Mouse (Mus musculus): Measurements from ENCODE around the gene Ncan. TPM values are rescaled to one million over a fixed set of nuclear protein-coding genes. Genes with fewer than 3 reads are reported as not detected.

Gene Ncan
- polyA plus RNA-seq, 1 experiment from 2014 or later = 0.34 TPM

DNA sequence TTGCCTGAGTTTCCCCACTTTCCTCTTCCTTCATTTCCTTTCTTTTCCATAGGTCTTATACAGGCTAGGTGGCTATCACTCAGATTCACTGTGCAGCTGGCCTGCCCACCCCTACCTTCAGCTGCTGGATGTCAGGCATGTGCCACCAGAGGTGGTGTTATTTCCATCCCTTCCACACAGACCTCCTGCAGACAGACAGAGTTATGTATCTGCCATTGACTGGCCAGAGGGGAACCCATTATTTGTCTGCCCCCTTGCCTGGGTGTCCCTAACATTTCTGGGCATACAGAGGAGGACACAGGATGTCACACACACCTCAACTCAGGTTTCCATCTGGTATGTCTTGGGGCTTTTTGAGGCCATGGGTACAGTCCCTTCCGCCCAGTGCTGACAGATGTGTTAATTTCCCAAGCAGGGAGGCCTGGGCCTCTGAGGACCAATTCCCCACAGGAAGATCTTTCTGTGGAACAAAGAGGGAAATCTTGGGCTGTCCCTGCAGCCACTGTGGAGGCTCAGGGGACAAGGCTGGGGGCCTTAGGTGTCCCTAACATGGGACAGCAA lies 36.6 kb upstream of the Ncan start:
- Histone ChIP-seq H3K9ac (ENCODE audit: low read length) (no peak overlapping the region), H3K27ac (replicated peaks in 1 of 2; ENCODE audit: control insufficient read depth in 1 of 2, insufficient read depth in 1 of 2, low read depth in 2 of 2, low read length in 2 of 2) (no peak overlapping the region), H3K4me2 (ENCODE audit: low read length) (no peak overlapping the region), H3K9me3 (ENCODE audit: control insufficient read depth, low read length) (no peaks in the 10 kb centered on the region), H3K27me3 (ENCODE audit: control insufficient read depth, insufficient read depth, low read length) (peaks cover 3% of the 10 kb centered on the region), H3K36me3 (ENCODE audit: control insufficient read depth, insufficient read depth, low read length) (no peaks in the 10 kb centered on the region), H3K4me1 (ENCODE audit: control insufficient read depth in 2 of 2, insufficient read depth in 2 of 2, low read length in 2 of 2) (peaks cover 0 to 2% of the 10 kb centered on the region in 2 experiments; a peak in 1 of 4 replicates), H3K4me3 (ENCODE audit: control insufficient read depth in 1 of 2, insufficient read depth in 1 of 2, low read depth in 1 of 2, low read length in 2 of 2) (no peak overlapping the region)
- WGBS = 86% methylated on average over 1 of the region's 1 CpGs
- no peak for ATAC-seq (ENCODE audit: insufficient number of reproducible peaks, insufficient read depth, low FRiP score, low read depth)

DNA sequence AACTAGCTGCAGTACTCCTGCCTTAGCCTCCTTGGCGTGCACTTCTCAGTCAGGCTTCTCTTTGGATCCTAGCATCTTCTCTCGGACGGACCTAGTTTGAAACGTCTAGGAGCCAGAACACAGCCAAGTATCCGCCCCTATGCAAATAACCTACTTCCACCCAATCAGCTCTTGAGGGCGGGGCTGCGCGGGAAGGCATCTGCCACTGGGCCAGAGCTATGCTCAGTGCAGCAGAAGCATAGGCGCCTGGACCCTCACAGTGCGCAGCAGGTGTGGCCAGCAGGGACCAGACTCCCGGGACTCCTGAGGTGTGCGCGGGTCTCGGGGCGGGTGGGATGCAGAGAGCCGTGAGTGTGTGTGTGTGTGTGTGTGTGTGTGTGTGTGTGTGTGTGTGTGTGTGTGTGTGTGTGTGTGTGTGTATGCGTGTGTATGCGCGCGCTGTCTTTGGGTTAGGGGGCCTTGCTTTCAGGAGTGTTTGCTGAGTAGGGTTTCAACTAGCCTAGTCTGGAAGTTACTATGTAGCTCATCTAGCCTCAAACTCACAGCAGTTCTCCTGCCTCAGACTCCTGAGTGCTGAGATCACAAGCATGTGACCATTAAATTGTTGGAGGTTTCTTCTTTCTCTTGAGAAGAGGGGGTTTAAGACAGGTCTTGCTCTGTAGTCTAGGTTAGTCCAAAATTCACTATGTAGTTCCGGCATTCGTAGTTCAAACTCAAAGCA lies 32.0 kb upstream of the Ncan start:
- peaks cover 7% of the 10 kb centered on the region for H3K27me3 ChIP-seq (ENCODE audit: control insufficient read depth, insufficient read depth, low read length)
- H3K4me3 ChIP-seq (ENCODE audit: control insufficient read depth in 1 of 2, insufficient read depth in 1 of 2, low read depth in 1 of 2, low read length in 2 of 2) = no peak overlapping the region
- WGBS = 16% methylated on average over 22 of the region's 22 CpGs
- peak; percentile 76; the same call in 1 of the 2 replicates for ATAC-seq (ENCODE audit: insufficient number of reproducible peaks, insufficient read depth, low FRiP score, low read depth)
- H3K4me1 ChIP-seq (ENCODE audit: control insufficient read depth in 2 of 2, insufficient read depth in 2 of 2, low read length in 2 of 2) = no peaks in the 10 kb centered on the region; a peak in 1 of 4 replicates
- H3K36me3 ChIP-seq (ENCODE audit: control insufficient read depth, insufficient read depth, low read length) = no peaks in the 10 kb centered on the region
- H3K9me3 ChIP-seq (ENCODE audit: control insufficient read depth, low read length) = no peaks in the 10 kb centered on the region
- H3K4me2 ChIP-seq (ENCODE audit: low read length) = peak overlapping the region; percentile 42
- H3K27ac ChIP-seq (replicated peaks in 1 of 2; ENCODE audit: control insufficient read depth in 1 of 2, insufficient read depth in 1 of 2, low read depth in 2 of 2, low read length in 2 of 2) = no peak overlapping the region
- no peak overlapping the region for H3K9ac ChIP-seq (ENCODE audit: low read length)

DNA sequence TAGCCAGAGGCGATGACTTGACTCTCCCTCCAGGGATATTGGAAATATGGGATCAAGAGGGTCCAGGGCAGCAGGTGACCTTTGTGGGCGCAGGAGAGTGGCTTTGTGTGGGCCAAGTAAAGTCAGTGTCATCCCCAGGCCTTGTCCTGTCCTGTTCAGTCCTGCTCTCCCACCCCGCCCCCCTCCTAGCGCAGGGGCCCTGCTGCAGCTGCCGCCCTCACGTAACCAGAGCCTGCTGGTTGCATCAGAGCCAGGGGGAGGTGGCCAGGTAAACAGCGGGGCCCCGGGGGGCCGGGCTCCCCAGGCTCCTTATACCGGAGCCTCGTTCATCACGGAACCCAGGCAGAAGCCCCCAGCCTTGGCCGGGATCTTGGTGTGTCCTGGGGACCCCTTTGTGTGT lies 29.5 kb upstream of the Ncan start:
- Histone ChIP-seq H3K36me3 (ENCODE audit: control insufficient read depth, insufficient read depth, low read length) (peaks cover 22% of the 10 kb centered on the region), H3K9ac (ENCODE audit: low read length) (no peak overlapping the region), H3K27me3 (ENCODE audit: control insufficient read depth, insufficient read depth, low read length) (peaks cover 7% of the 10 kb centered on the region), H3K27ac (replicated peaks in 1 of 2; ENCODE audit: control insufficient read depth in 1 of 2, insufficient read depth in 1 of 2, low read depth in 2 of 2, low read length in 2 of 2) (no peak overlapping the region), H3K4me1 (ENCODE audit: control insufficient read depth in 2 of 2, insufficient read depth in 2 of 2, low read length in 2 of 2) (no peaks in the 10 kb centered on the region; a peak in 1 of 4 replicates), H3K4me2 (ENCODE audit: low read length) (no peak overlapping the region), H3K4me3 (ENCODE audit: control insufficient read depth in 1 of 2, insufficient read depth in 1 of 2, low read depth in 1 of 2, low read length in 2 of 2) (no peak overlapping the region), H3K9me3 (ENCODE audit: control insufficient read depth, low read length) (no peaks in the 10 kb centered on the region)
- 17% methylated on average over 13 of the region's 13 CpGs for WGBS
- ATAC-seq (ENCODE audit: insufficient number of reproducible peaks, insufficient read depth, low FRiP score, low read depth) = no peak; the same call in 1 of the 2 replicates

DNA sequence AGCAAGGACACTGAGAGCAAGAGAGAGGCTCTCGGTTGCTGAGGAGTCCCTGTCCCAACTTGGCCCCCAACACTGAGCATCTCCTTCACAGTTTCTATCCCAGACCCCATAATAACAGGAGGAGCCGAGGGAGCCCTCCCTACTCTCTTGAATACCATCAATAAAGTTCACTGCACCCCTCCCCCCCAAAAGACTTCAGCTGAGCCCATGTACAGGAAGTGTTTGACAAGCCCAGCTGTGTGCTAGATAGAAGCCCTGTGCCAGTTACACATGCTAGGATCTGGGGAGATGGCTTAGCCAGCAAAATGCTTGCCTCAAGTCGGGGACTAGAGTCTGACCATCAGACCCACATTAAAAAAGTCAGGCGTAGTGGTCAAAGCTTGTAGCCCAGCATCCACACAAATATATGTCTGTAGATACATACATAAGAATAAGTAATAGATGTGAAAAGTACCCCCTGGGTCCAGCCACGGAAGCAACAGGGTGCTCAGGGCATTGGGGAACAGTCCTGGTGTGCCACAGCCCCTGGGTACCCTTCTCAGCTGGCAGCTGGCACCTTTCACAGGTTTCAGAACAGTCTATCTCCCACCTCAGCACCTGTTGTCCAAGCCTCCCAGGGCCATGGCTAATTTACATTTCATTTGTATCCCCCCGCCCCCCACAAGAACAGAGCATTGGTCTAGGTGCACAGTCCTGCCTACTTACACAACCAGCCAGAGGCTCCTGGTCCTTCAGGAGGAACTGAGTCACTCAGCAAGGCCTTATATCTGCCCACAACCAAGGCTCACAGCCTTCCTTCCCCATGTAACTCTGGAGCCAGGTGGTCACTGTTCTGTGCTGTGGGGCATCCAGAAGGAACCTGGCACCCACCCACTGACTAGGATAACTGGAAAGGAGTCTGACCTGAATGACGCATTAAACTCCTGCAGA lies 27.3 kb upstream of the Ncan start:
- no peak for ATAC-seq (ENCODE audit: insufficient number of reproducible peaks, insufficient read depth, low FRiP score, low read depth)
- H3K27me3 ChIP-seq (ENCODE audit: control insufficient read depth, insufficient read depth, low read length) = peaks cover 3% of the 10 kb centered on the region; the same call in 1 of the 2 replicates
- no peaks in the 10 kb centered on the region; a peak in 1 of 4 replicates for H3K4me1 ChIP-seq (ENCODE audit: control insufficient read depth in 2 of 2, insufficient read depth in 2 of 2, low read length in 2 of 2)
- no peak overlapping the region for H3K4me2 ChIP-seq (ENCODE audit: low read length)
- WGBS = 81% methylated on average over 7 of the region's 7 CpGs
- H3K9me3 ChIP-seq (ENCODE audit: control insufficient read depth, low read length) = no peaks in the 10 kb centered on the region
- no peak overlapping the region for H3K9ac ChIP-seq (ENCODE audit: low read length)
- H3K36me3 ChIP-seq (ENCODE audit: control insufficient read depth, insufficient read depth, low read length) = peaks cover 38% of the 10 kb centered on the region
- H3K27ac ChIP-seq (replicated peaks in 1 of 2; ENCODE audit: control insufficient read depth in 1 of 2, insufficient read depth in 1 of 2, low read depth in 2 of 2, low read length in 2 of 2) = no peak overlapping the region
- H3K4me3 ChIP-seq (ENCODE audit: control insufficient read depth in 1 of 2, insufficient read depth in 1 of 2, low read depth in 1 of 2, low read length in 2 of 2) = no peak overlapping the region

DNA sequence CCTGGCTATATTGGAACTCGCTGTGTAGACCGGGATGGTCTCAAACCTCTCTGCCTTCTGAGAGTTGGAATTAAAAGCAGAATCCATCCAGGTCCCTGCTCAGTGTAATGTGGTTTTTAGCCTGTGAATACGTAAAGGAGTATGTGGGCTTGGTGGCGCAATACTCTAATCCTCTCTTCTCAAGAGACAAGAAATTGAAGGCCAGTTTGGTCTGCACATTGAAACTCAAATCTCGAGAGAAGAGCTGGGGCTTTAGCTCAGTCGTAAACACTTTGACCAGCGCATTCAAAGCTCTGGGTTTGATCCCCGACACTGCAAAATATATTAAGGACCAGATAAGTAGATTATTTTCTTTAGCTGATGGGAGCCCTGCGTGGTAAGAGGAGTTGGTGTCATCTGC lies 19.3 kb upstream of the Ncan start:
- Histone ChIP-seq H3K4me1 (ENCODE audit: control insufficient read depth in 2 of 2, insufficient read depth in 2 of 2, low read length in 2 of 2) (peaks cover 11 to 17% of the 10 kb centered on the region in 2 experiments), H3K4me3 (ENCODE audit: control insufficient read depth in 1 of 2, insufficient read depth in 1 of 2, low read depth in 1 of 2, low read length in 2 of 2) (peak overlapping the region; percentile 76 to 97), H3K4me2 (ENCODE audit: low read length) (peak overlapping the region; percentile 81), H3K9ac (ENCODE audit: low read length) (peak overlapping the region; percentile 84), H3K27me3 (ENCODE audit: control insufficient read depth, insufficient read depth, low read length) (no peaks in the 10 kb centered on the region), H3K9me3 (ENCODE audit: control insufficient read depth, low read length) (no peaks in the 10 kb centered on the region), H3K27ac (replicated peaks in 1 of 2; ENCODE audit: control insufficient read depth in 1 of 2, insufficient read depth in 1 of 2, low read depth in 2 of 2, low read length in 2 of 2) (peak overlapping the region; percentile 81 to 83), H3K36me3 (ENCODE audit: control insufficient read depth, insufficient read depth, low read length) (peaks cover 53% of the 10 kb centered on the region)
- 7% methylated on average over 9 of the region's 9 CpGs for whole genome bisulfite sequencing
- no peak for ATAC-seq (ENCODE audit: insufficient number of reproducible peaks, insufficient read depth, low FRiP score, low read depth)

DNA sequence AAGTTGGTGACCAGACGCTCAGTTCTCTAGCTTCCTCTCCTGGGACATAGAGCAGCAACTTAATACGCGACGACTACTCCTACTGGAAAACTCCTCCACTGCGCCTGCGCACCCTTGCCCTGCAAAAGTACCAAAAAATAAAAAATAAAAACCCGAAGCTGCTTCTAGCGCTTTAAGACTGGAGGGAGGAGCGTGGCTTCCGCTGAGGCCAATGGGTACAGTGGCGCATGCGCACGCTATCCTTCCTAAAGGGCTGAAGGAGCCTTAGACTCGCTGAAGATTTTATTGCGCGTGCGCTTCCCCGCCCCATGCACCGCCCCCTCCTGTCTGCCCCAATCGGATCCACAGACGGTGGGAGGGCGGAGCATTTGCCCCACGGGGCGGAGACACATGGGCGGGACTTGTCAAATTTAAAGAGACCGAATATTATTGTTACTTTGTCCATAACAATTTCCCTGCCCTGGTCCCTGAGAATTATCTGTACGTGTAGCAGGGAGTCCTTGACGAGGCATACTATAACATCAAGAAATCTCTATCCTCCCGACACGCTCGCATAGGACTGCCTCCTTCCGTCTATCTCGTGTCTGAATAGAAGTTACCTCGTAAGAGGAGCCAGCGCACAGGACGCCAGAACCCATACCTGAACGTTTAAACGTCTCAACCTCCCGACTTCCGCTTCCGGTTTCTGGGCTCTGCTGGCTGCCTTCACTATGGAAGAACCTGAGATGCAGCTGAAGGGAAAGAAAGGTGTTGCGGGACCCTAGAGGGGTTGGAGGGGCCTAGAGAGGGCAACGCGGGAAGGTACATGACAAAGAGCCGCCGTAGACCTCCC lies 18.6 kb upstream of the Ncan start, which contains the start of the genes Rfxank, Borcs8 and Mef2b:
Rfxank (minus strand) TSS at position 129 of the 832 bp plus-strand sequence.
Borcs8 (plus strand) TSS at position 474 of the 832 bp plus-strand sequence.
Mef2b (plus strand) TSS at position 686 of the 832 bp plus-strand sequence.
- peak within 1 kb of the TSS; percentile 76 to 97 for H3K4me3 ChIP-seq (ENCODE audit: control insufficient read depth in 1 of 2, insufficient read depth in 1 of 2, low read depth in 1 of 2, low read length in 2 of 2)
- H3K27ac ChIP-seq (replicated peaks in 1 of 2; ENCODE audit: control insufficient read depth in 1 of 2, insufficient read depth in 1 of 2, low read depth in 2 of 2, low read length in 2 of 2) = peak within 1 kb of the TSS; percentile 81 to 83
- H3K9ac ChIP-seq (ENCODE audit: low read length) = peak within 1 kb of the TSS; percentile 84
- peak; percentile 97 for ATAC-seq (ENCODE audit: insufficient number of reproducible peaks, insufficient read depth, low FRiP score, low read depth)
- H3K4me2 ChIP-seq (ENCODE audit: low read length) = peak within 1 kb of the TSS; percentile 81
- WGBS = under 1% methylated on average over 46 of the region's 46 CpGs
- H3K27me3 ChIP-seq (ENCODE audit: control insufficient read depth, insufficient read depth, low read length) = no peaks in the 10 kb centered on the region
- H3K4me1 ChIP-seq (ENCODE audit: control insufficient read depth in 2 of 2, insufficient read depth in 2 of 2, low read length in 2 of 2) = peaks cover 13 to 23% of the 10 kb centered on the region in 2 experiments
- H3K9me3 ChIP-seq (ENCODE audit: control insufficient read depth, low read length) = no peaks in the 10 kb centered on the region
- H3K36me3 ChIP-seq (ENCODE audit: control insufficient read depth, insufficient read depth, low read length) = peaks cover 53% of the 10 kb centered on the region
